Mouse (Mus musculus): Measurements from ENCODE around the gene Cdc42. TPM values are rescaled to one million over a fixed set of nuclear protein-coding genes. Genes with fewer than 3 reads are reported as not detected.

The Cdc42 gene
- polyA plus RNA-seq, 1 experiment = 35.4 TPM

DNA sequence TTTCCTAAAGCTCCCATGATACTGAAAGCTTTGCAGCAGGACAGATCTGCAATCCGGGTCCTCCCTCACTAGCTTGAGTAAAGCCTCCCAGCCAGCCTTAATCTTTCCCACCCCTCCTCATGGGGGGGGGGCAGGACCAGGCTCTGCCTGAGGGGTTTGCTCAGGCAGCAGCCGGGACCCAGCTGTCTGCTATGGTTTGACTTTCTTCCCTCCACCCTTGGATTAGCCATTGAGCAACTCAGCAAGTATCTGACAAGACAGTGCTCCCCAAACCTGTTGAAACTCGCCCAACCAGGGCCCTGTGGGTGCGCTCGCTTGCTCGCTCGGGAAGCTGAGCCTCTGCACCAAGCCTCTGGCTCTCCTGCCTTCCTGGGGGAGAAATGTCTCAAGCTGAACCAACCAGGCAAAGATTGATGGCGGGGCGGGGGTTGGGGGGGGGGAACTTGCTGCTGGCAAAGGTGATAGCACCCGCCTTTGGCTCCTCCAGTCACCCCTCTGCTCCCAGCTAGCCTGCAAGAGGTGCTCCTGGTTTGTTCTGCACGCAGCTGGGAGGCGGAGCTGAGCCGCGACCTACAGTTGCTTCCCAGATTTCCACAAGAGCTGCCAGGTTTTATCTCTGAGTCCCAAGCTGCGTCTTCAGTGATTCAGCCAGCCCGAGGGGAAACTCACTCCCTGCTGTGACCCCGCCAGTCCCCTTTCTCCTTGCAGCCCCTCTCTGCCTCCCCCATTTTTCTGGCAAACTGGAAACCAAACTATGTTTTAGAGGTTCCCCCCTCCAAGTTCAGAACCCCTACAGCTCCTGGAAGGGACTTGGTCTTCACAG lies 74.7 kb downstream of the Cdc42 start:
- Histone ChIP-seq H3K36me3 (ENCODE audit: control insufficient read depth, insufficient read depth, low read length) (no peaks in the 10 kb centered on the region), H3K27me3 (ENCODE audit: control insufficient read depth, insufficient read depth, low read length) (no peaks in the 10 kb centered on the region), H3K27ac (ENCODE audit: control insufficient read depth, insufficient read depth, low read depth, low read length) (no peak overlapping the region), H3K4me1 (ENCODE audit: control insufficient read depth, insufficient read depth, low read length) (peaks cover 3% of the 10 kb centered on the region), H3K4me3 (ENCODE audit: control insufficient read depth, low read depth, low read length) (no peak overlapping the region)
- no peak for TF ChIP-seq POLR2A (IDR thresholded peaks at IDR 0.05; ENCODE audit: control insufficient read depth, low read depth, low read length)
- no peak for TF ChIP-seq CTCF (IDR thresholded peaks at IDR 0.05; ENCODE audit: control insufficient read depth, insufficient read depth, insufficient replicate concordance, low read depth, low read length)

DNA sequence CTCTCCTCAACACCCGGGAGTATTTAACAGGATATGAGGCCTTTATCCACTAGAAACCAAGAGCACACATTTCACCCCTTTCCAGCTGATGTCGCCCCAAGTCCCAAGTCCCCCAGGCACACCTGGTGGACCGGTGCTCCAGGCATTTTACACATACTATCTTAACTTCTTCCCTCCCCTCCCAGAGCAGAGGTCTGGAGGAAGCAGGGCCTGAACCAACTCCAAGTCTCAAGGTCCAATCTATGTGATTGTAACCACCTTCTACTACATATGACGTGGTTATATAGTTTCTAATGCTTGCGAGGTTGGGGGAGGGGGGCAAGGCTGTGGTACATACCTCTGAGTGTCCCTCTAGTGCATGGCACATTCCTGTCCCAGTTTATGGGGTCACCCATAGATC lies 75.4 kb downstream of the Cdc42 start:
- Histone ChIP-seq H3K27ac (ENCODE audit: control insufficient read depth, insufficient read depth, low read depth, low read length) (no peak overlapping the region), H3K27me3 (ENCODE audit: control insufficient read depth, insufficient read depth, low read length) (no peaks in the 10 kb centered on the region), H3K36me3 (ENCODE audit: control insufficient read depth, insufficient read depth, low read length) (no peaks in the 10 kb centered on the region), H3K4me1 (ENCODE audit: control insufficient read depth, insufficient read depth, low read length) (peaks cover 4% of the 10 kb centered on the region), H3K4me3 (ENCODE audit: control insufficient read depth, low read depth, low read length) (no peak overlapping the region)
- no peak for TF ChIP-seq POLR2A (IDR thresholded peaks at IDR 0.05; ENCODE audit: control insufficient read depth, low read depth, low read length)
- no peak for TF ChIP-seq CTCF (IDR thresholded peaks at IDR 0.05; ENCODE audit: control insufficient read depth, insufficient read depth, insufficient replicate concordance, low read depth, low read length)

GRCm38 (mm10) chr4:137281273-137281672 lies 76.2 kb downstream of the Cdc42 start:
- peaks cover 6% of the 10 kb centered on the region for H3K4me1 ChIP-seq (ENCODE audit: control insufficient read depth, insufficient read depth, low read length)
- TF ChIP-seq CTCF (IDR thresholded peaks at IDR 0.05; ENCODE audit: control insufficient read depth, insufficient read depth, insufficient replicate concordance, low read depth, low read length) (no peak), POLR2A (IDR thresholded peaks at IDR 0.05; ENCODE audit: control insufficient read depth, low read depth, low read length) (no peak)
- no peaks in the 10 kb centered on the region for H3K27me3 ChIP-seq (ENCODE audit: control insufficient read depth, insufficient read depth, low read length)

GRCm38 (mm10) chr4:137279346-137279745 lies 78.2 kb downstream of the Cdc42 start:
- H3K4me3 ChIP-seq (ENCODE audit: control insufficient read depth, low read depth, low read length) = no peak overlapping the region
- H3K36me3 ChIP-seq (ENCODE audit: control insufficient read depth, insufficient read depth, low read length) = no peaks in the 10 kb centered on the region
- H3K27ac ChIP-seq (ENCODE audit: control insufficient read depth, insufficient read depth, low read depth, low read length) = no peak overlapping the region
- TF ChIP-seq CTCF (IDR thresholded peaks at IDR 0.05; ENCODE audit: control insufficient read depth, insufficient read depth, insufficient replicate concordance, low read depth, low read length) (no peak), POLR2A (IDR thresholded peaks at IDR 0.05; ENCODE audit: control insufficient read depth, low read depth, low read length) (no peak)
- H3K27me3 ChIP-seq (ENCODE audit: control insufficient read depth, insufficient read depth, low read length) = no peaks in the 10 kb centered on the region
- peaks cover 6% of the 10 kb centered on the region for H3K4me1 ChIP-seq (ENCODE audit: control insufficient read depth, insufficient read depth, low read length)

More at GRCm38 (mm10) chr4:137281273-137281672, 76.2 kb downstream of the Cdc42 start:
- Histone ChIP-seq H3K27ac (ENCODE audit: control insufficient read depth, insufficient read depth, low read depth, low read length) (no peak overlapping the region), H3K4me3 (ENCODE audit: control insufficient read depth, low read depth, low read length) (no peak overlapping the region), H3K36me3 (ENCODE audit: control insufficient read depth, insufficient read depth, low read length) (no peaks in the 10 kb centered on the region)

GRCm38 (mm10) chr4:137278144-137279040 lies 79.1 kb downstream of the Cdc42 start:
- no peaks in the 10 kb centered on the region for H3K27me3 ChIP-seq (ENCODE audit: control insufficient read depth, insufficient read depth, low read length)
- no peak overlapping the region for H3K27ac ChIP-seq (ENCODE audit: control insufficient read depth, insufficient read depth, low read depth, low read length)
- peak overlapping the region; percentile 50 for H3K4me3 ChIP-seq (ENCODE audit: control insufficient read depth, low read depth, low read length)
- H3K4me1 ChIP-seq (ENCODE audit: control insufficient read depth, insufficient read depth, low read length) = peaks cover 6% of the 10 kb centered on the region
- no peaks in the 10 kb centered on the region for H3K36me3 ChIP-seq (ENCODE audit: control insufficient read depth, insufficient read depth, low read length)
- TF ChIP-seq CTCF (IDR thresholded peaks at IDR 0.05; ENCODE audit: control insufficient read depth, insufficient read depth, insufficient replicate concordance, low read depth, low read length) = no peak
- TF ChIP-seq POLR2A (IDR thresholded peaks at IDR 0.05; ENCODE audit: control insufficient read depth, low read depth, low read length) = no peak

- no peaks in the 10 kb centered on the region for H3K36me3 ChIP-seq (ENCODE audit: control insufficient read depth, insufficient read depth, low read length)
- no peak overlapping the region for H3K27ac ChIP-seq (ENCODE audit: control insufficient read depth, insufficient read depth, low read depth, low read length)
- no peak for TF ChIP-seq CTCF (IDR thresholded peaks at IDR 0.05; ENCODE audit: control insufficient read depth, insufficient read depth, insufficient replicate concordance, low read depth, low read length)
- no peak for TF ChIP-seq POLR2A (IDR thresholded peaks at IDR 0.05; ENCODE audit: control insufficient read depth, low read depth, low read length)
- H3K27me3 ChIP-seq (ENCODE audit: control insufficient read depth, insufficient read depth, low read length) = no peaks in the 10 kb centered on the region
- peaks cover 6% of the 10 kb centered on the region for H3K4me1 ChIP-seq (ENCODE audit: control insufficient read depth, insufficient read depth, low read length)
- H3K4me3 ChIP-seq (ENCODE audit: control insufficient read depth, low read depth, low read length) = peak overlapping the region; percentile 50
These were observed 79.8 kb downstream of the Cdc42 start for GRCm38 (mm10) chr4:137277600-137278143.

GRCm38 (mm10) chr4:137277166-137277513 lies 80.4 kb downstream of the Cdc42 start, which contains the start of gene Wnt4:
Gene Wnt4, plus strand, starts transcription at chr4:137277489.
- Histone ChIP-seq H3K4me1 (ENCODE audit: control insufficient read depth, insufficient read depth, low read length) (peaks cover 6% of the 10 kb centered on the region), H3K27ac (ENCODE audit: control insufficient read depth, insufficient read depth, low read depth, low read length) (no peak within 1 kb of the TSS), H3K27me3 (ENCODE audit: control insufficient read depth, insufficient read depth, low read length) (no peaks in the 10 kb centered on the region), H3K4me3 (ENCODE audit: control insufficient read depth, low read depth, low read length) (peak within 1 kb of the TSS; percentile 50), H3K36me3 (ENCODE audit: control insufficient read depth, insufficient read depth, low read length) (no peaks in the 10 kb centered on the region)
- TF ChIP-seq POLR2A (IDR thresholded peaks at IDR 0.05; ENCODE audit: control insufficient read depth, low read depth, low read length) (no peak), CTCF (IDR thresholded peaks at IDR 0.05; ENCODE audit: control insufficient read depth, insufficient read depth, insufficient replicate concordance, low read depth, low read length) (no peak)

Data from testis, adult 2 months (tissue).